Mouse (Mus musculus) left cerebral cortex, postnatal 4 days (tissue): ENCODE results near the gene Mpp3. TPM values are rescaled to one million over a fixed set of nuclear protein-coding genes. Genes with fewer than 3 reads are reported as not detected.

Experiments used
- DNase-seq: peaks from one replicate; pipeline ENCODE4 v3.0.0-alpha.2; 2022
- intact Hi-C: fragments of 180-260 bp; cut with DNase I; formaldehyde crosslinking; loops from one replicate; pipeline ENCODE4 v1.15.1; 2025
- total RNA-seq, 2 experiments: library from RNA; stranded (reverse); gene quantifications; 2 replicates each; pipeline ENCODE4 v1.2.3; 2021

Gene Mpp3
- 10 to 100 TPM; 53.1 to 56.3 TPM for total RNA-seq

DNA sequence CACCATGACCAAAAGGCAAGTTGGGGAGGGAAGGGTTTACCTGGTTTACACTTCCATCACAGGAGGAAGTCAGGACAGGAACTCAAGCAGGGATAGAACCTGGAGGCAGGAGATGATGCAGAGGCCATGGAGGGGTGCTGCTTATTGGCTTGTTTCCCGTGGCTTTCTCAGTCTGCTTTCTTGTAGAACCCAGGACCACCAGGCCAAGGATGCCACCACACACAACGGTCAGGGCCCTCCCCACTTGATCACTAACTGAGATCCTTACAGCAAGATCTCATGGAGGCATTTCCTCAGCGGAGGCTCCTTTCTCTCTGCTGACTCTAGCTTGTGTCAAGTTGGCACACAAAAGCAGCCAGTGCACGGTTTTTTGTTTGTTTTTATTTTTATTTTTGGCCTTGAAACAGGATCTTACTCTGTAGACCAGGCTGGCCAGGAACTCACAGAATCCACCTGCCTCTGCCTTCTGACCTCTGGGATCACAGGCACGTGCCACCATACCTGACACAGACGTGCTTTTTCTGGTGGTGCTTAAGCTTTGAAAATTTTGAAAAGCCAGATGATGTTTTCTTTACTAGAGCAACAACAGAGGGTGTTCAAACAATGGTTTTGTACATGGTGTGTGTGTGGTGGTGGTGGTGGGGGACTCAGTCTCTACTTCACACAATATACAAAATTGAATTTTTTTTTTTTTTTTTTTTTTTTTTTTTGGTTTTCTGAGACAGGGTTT, at the start of gene Mpp3:
Gene Mpp3, minus strand, starts transcription at position 375 of the 730 bp plus-strand sequence.
- DNase-seq: no peak
- intact Hi-C loops: loop anchor here (5.0 kb wide), 1 partner anchor 36 kb away; no protein-coding TSS in a partner anchor

DNA sequence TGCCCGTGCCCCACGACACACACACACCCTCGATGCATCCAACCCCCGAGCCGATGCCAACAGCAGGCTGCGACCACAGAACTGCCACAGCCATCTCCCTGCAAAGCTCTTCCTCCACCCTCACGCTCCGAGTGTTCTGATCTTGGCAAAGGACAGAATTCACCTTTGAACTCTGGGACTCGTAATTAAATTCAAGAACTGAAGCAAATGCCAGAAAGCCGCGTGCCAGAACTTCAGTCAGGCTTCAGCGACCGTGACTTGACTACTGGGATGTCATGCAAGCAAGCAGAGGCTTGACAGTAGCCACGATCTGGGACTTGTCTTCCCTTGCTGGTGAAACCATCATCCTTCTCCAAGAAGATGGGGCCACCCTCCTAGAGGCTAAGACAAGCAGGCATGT, 45.5 kb upstream of the Mpp3 start:
- intact Hi-C loops: no loop called here
- DNase-seq: no peak

DNA sequence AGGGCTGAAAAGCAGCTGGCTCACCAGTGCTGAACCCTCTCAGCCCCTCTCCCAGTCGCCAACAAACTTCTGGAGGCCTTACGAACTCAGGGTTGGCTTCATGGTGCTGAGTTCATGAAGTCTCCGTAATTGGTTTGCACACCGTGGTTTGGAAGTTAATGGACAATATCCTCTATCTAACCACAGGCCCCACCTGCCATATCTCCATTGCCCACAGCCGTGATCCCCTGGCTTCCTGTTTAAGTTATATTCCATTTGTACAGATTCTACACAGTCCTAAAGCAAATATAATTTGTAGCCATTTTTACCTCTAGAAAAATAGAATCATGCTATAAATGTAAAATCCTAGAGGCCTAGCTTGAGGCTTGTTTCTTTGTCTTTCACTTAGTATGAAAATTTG, 44.5 kb upstream of the Mpp3 start:
- intact Hi-C loops: no loop called here
- no peak for DNase-seq

DNA sequence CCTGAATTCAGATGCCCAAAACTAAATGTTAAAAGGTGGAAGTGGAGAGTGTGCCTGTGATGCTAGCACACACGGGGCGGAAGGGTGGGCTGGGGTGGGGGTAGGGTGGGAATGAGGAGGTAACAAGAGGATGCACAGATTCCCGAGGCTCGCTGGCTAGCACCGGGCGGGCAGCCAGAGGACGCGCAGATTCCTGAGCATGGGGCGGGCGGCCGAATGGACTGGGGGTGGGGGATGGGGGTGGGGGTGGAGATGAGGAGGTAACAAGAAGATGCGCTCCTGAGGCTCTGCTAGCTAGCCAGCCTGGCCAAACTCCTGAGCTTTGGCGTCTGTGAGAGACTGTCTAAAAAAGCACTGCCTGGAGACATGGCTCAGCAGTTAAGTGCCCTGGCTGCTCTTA, 42.2 kb upstream of the Mpp3 start:
- intact Hi-C loops: no loop called here
- peak; percentile 43 for DNase-seq

DNA sequence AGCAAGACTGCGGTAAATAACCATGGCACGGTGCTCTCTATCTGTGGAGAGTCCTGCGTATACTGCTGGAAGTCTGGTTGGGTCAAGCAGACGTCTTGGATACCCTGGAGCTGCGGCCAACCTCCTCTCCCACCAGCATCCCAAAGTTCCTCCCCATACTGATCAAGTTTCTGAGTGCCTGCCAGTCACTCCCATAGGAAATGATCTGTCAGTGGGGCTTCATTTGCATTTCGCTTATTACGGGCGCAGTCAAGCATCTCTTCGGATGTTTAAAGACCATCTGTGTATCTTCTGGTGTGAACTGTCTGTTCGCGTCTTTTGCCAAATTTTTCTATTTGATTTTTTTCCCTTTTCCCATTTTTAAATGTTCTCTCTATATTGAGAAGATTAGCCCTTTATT, 41.4 kb upstream of the Mpp3 start:
- intact Hi-C loops: no loop called here
- DNase-seq: peak; percentile 41

DNA sequence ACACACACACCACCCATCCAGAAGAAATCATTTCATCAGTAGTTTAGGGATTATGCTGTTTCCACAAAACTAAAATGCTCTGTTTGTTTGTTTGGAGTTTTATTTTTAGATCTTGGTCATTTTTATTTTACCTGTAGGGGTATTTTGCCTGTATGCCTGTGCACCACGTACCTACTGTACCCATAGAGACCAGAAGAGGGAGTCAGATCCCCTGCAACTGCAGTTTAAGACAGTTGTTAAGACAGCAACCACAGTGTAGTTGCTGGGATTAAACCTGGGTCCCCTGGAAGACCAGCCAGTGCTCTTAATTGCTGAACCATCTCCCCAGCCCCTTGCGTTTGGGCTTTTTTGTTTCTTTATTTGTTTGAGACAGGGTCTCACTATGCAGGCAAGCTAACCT, 40.7 kb upstream of the Mpp3 start:
- DNase-seq: no peak
- intact Hi-C loops: no loop called here

DNA sequence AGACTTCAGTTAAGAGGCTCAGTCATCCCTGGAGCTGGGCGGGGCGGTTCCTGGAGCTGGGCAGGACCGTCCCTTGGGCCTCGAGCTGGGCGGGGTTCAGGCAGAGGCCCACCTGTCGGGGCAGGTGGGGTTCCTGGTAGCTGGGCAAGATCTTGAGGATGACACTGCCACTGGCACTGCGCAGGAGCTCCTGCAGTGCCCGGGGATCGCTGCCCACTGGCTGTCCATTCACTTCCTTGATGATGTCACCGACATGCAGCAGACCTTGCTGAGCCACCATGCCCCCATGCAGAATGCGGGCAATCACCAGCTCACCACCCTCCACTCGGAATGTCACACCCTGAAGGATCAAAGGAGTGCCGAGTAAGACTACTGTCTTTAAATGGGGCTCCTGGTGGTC, 34.8 kb upstream of the Mpp3 start:
- DNase-seq: no peak
- intact Hi-C loops: loop anchor here (5.0 kb wide), 1 partner anchor 74 kb away; no protein-coding TSS in a partner anchor

DNA sequence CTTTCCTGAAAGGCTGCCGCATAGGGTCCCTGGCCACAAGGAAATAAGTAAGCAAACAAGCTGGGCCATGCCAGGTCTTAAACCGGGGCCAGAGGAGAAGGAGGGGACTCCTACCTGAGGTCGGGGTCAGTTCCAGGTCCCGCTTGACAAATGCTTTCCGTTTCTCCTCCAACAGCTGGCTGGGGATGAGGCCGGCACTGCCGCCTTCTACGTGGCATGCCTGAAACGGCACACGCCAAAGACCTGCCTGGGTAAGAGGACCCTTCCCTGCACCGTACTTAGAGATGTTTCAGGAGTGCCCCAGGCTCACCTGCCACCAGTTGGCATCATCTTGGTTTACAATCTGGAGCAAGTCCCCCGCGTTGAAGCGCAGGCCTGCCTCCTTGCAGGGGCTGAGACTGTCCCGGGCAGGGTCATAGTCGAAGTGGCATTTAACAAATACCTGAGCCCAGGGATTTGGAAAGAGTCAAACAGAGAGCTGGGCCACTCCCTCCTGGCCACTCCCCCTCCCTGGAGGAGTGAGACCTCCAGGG, 33.7 kb upstream of the Mpp3 start:
- no peak for DNase-seq
- intact Hi-C loops: loop anchor here (5.0 kb wide), 1 partner anchor 75 kb away; no protein-coding TSS in a partner anchor

DNA sequence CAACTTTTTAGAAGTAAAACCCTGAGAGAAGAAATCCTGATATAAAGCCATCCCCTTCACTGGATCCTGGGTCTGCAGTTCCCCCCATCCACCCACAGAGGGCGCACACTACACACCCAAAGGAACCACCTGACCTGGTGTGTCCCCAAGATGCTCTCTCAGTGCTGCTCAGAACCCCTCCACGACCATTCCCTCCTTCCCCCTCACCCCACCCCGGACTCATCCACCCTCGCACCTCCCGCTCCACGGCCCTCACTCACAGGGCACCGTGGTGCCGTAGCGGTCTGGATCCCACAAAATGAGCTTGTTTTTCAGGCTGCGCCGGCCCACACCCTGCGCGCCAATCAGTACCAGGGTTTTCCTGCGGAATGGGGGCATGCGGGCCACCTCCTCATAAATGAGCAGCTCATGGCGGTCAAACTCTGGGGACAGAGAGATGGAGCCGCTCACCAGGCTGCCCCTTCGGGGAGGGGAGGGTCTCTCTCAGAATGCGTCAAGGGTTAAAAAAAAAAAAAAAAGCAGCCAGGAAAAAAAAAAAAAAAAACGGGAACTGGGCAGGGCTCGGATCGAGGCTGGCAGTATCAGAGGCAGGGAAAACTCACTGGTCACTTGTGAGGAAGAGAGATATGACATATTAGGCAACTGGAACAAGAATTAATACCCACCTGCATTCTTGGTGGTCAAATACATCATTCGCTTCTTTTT, 33.1 kb upstream of the Mpp3 start:
- intact Hi-C loops: loop anchor here (5.0 kb wide), 1 partner anchor 76 kb away; no protein-coding TSS in a partner anchor
- peak; percentile 79 for DNase-seq

DNA sequence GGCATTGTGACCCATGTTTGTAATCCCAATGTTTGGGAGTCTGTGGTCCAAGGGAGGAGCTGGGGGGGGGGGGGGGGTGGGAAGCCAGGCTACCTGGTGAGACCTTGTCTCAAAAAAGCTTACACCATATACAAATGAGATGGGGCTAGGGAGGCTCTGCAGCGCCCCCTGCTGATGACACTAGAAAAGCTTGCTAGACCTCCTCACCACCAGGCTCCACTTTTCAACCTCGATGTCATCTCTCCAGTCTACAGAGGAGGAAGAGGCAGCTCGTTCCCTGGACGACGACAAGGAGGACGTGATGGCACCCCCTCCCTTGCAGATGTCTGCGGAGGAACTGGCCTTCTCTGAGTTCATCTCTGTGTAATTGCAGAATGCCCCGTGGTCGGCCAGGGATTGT, 25.6 kb upstream of the Mpp3 start:
- intact Hi-C loops: no loop called here
- DNase-seq: peak; percentile 70

DNA sequence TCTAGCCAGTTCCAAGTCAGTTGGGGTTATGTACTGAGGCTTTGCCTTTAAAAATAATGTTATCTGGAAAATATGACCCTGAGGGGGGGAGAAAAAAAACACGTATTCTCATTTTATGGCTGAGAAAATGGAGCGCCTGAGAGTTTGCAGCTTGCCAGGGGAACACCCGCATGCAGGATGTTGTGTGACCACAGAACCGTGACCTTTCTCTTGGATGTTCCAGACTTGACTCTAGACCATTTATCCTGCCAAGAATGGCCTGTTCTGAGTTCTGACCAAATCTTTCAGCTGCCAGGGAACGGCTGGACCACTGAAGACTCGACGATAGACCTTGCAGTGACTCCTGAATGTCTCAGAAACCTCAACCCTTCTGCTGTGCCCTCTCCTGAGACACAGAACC, 24.9 kb upstream of the Mpp3 start:
- DNase-seq: no peak
- intact Hi-C loops: no loop called here

DNA sequence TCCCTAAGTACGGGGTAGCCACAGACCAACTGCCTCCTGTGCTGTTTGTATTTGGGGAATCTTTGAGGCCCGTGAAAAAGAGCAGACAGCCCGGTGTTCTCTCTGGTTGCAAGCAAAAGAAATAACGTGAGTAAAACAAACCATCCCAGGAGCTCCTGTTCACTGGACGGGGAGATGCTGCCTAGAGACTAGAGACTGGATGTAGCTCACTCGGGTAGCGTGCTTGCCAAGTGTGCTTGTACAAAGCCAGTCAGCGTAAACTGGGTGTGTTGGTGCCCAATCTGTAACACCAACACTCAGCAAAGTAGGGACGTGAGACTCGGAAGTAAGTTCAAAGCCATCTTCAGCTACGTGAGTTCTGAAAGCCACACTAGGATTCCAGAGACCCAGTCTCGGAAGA, 24.4 kb upstream of the Mpp3 start:
- intact Hi-C loops: no loop called here
- no peak for DNase-seq

DNA sequence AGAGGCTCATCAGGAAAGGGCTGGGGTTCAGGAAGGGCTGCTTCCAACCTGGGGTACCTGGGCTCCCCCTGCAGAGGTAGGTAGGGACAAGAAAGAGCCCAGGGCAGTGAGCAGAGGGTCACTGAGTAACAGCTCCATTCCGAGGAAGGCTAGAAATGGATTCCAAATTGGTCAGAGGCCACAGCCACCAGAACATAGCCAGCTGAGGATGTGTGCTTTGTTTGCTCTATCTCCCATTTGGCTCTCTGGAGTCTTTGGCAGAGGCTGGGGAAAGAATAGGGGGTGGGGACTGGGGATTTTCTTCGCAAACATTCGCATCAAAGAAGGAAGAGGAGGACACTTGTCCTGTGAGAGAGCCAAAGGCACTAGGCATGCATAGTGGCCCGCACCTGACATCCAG, 23.7 kb upstream of the Mpp3 start:
- DNase-seq: no peak
- intact Hi-C loops: no loop called here

DNA sequence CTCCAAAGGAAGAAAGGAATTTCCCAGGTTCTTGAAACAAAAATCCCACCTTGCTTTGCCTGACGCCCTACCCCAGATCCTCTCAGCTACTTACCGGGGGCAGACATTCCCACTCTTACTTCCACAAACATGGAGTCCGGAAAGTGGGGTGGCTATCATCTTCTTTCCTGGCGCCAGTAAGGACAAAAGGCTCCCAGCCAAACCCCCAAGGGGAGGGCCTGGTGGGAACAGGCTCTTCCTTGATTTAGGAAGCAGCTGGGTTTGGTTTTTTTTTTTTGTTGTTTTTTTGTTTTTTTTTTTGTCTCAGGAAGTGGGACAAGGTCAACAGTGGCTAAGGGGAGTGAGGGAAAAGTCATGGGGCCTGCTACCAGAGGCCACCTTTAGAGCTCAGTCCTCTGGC, 23.3 kb upstream of the Mpp3 start:
- DNase-seq: no peak

DNA sequence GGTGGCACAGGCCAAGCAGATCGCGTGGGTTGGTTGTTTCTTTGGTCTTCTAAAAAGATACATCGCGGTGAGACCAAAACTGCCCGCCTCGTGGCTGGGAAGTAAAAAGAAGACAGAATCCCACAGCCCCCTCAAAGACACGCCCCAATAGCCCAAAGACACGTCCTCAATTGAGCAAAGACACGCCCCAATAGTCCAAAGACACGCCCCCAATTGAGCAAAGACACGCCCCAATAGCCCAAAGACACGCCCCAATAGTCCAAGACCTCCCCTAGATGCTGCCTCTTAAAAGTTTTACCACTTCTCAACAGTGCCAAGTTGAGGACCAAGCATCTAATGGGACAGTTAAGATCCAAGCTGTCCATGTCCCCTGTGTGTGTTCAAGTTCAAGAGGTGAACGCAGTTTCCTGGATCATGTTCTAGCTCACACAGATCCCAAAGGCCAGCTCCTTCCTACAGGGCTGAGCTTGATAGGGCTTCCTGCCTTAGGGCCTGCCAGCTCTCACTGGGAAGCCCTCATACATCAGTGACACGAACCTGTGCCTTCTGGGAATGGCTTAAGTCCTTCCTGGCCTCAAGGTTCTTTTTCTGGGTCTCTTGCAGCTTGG, 21.7 kb upstream of the Mpp3 start:
- DNase-seq: no peak
- intact Hi-C loops: no loop called here

More for the DNA sequence above, 23.3 kb upstream of the Mpp3 start:
- intact Hi-C loops: no loop called here

DNA sequence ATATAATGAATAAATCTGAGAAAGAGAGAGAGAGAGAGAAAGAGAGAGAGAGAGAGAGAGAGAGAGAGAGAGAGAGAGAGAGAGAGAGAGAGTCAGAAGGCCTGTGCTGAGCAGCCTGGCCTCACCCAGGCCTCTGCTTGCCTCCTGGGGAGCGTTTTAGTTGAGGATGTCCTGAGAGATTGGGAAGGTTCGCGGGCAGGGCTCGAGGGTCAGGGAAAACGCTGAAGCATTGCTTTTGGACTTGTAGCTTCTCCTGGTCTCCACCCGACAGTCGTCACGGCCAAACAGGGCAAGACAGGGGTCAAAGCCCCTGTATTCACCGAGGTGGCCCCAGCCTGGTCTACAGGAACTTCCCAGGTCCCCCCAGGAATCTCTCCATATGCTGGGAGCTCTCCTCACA, 18.3 kb upstream of the Mpp3 start:
- intact Hi-C loops: no loop called here
- no peak for DNase-seq

DNA sequence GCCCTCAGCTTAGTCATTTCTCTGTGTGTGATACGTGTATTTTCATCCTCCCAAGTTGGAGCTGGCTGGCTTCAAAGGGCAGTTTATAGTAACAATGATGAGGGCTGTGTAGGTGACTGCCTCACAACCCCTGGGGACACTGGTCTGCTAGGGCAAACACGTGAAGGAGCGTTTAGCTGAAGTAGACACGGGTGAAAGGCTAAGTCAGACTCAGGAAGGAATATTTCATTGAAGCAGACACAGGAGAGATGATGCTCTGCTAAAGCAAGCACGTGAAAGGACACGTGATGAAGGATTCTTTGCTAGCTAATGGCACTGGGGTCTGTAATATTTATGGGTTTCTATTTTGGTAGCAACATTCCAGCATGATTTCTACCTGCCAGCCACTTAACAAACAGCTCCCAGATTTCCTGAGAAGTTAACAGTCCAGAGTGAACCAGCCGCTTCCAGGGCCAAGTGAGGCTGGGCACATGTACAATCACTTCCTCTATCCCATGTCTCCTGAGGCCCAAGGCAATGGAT, 16.5 kb upstream of the Mpp3 start:
- intact Hi-C loops: no loop called here
- no peak for DNase-seq

DNA sequence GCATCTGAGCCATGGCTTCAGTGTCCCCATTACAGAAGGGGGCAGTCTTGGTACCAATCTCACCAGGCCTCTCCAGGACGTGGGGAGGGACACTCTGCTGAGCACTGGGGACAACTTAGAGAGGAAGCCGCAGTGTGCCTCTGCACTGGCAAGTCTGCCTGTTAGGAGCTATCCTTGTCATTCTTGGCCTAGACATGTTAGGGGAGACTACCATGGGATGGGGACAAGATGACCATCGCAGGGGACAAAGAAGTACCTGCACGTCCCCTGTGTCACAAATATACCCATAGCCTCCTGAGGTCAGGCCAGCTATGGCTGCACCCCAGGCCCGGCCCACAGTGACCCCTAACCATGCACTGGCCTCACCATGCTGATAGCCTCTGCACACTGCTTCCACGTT, 15.1 kb upstream of the Mpp3 start:
- intact Hi-C loops: no loop called here
- no peak for DNase-seq

DNA sequence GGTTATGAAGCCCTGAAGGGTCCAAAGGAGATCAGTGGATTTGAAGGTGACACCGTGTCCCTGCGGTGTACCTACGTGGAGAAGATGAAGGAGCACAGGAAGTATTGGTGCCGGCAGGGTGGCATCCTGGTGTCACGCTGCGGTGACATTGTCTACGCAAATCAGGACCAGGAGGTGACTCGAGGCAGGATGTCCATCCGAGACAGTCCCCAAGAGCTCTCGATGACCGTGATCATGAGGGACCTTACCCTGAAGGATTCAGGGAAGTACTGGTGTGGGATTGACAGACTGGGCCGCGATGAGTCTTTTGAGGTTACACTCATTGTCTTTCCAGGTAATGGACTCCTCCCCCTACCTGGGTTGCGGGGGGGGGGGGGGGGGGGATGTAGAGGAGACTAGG, 14.7 kb upstream of the Mpp3 start:
- DNase-seq: no peak

DNA sequence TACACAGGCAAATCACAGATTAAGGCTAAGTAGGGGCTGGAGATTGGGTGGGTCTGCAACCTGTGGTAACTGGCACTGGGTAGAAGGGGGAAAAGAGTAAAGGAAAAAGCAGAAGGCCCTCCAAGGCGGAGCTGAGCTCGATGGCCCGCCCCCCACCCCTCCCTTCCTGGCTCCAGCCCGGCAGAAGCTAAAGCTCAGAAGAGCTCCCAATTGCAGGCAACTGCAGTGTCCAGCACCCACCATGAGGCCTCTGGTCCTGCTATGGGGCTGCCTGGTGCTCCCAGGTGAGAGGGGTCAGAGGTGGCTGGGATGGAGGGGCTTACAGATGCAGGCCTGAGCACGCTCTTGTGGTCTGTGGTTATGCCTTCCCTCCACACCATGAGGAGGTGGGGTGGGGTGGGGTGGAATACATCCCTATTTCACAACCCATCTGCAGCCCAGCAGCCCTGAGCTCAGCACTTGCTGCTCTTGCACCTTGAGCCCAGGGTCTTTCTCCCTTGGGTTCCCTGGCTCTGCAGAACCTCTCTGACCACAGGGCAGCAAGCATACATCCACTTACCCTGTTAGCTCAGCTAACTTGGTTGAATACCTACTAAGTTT, 13.2 kb upstream of the Mpp3 start, which contains the start of gene Cd300lg:
Gene Cd300lg, plus strand, starts transcription at position 160 of the 600 bp plus-strand sequence.
- intact Hi-C loops: no loop called here
- no peak for DNase-seq

More for the DNA sequence above, 14.7 kb upstream of the Mpp3 start:
- intact Hi-C loops: no loop called here

DNA sequence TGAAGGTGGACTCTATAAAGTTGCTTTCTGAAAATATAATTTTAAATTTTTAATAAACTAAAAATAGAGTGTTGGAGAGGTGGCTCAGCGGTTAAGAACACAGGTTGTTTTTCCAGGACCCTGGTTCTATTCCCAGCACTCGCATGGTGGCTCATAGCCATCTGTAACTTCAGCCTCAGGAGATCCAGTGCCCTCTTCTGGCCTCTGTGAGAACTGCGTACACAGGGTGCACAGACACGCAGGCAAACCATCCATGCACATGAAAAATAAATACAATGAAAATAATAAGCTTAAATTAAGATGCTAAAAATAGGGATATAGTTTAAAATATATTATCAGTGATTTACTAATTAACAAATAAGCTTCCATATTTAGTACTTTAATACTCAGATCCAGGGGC, 12.4 kb upstream of the Mpp3 start:
- intact Hi-C loops: no loop called here

More for the DNA sequence above, 12.4 kb upstream of the Mpp3 start:
- no peak for DNase-seq
